Mouse (Mus musculus) small intestine, adult 2 months (tissue): ENCODE results near the gene Kctd19.

ENCODE experiments used
- CTCF ChIP-seq: fragments of 200-500 bp; IDR thresholded peaks from 2 replicates; pipeline ENCODE4 v1.5.1; 2012; ENCODE audit warnings: low read depth, mild to moderate bottlenecking, control low read depth, inconsistent platforms, low read length, moderate library complexity, mixed read lengths; ENCODE audit not compliant: insufficient replicate concordance, insufficient read length; ENCODE audit errors: extremely low read depth
- POLR2A ChIP-seq: fragments of 200-500 bp; IDR thresholded peaks from 2 replicates; pipeline ENCODE4 v1.6.1; 2012; ENCODE audit warnings: low read depth, mild to moderate bottlenecking, control low read depth, inconsistent platforms, low read length, moderate library complexity

GRCm38 (mm10) chr8:105373032-105373431, 40.3 kb downstream of the Kctd19 start, which contains the start of gene Plekhg4:
- TF ChIP-seq POLR2A (no peak), CTCF (no peak)
